Mouse (Mus musculus): Measurements from ENCODE around the gene Sgip1.

GRCm38 (mm10) chr4:102944325-102944724 is 203.2 kb downstream of the Sgip1 start:
- TF ChIP-seq CTCF (IDR thresholded peaks at IDR 0.05; ENCODE audit: insufficient read depth, low read length) (no peak), POLR2A (IDR thresholded peaks at IDR 0.05; ENCODE audit: borderline replicate concordance, extremely low read depth, low read depth, low read length) (no peak)
